Mouse (Mus musculus) embryonic fibroblast, embryonic 13.5 days (primary cell): Measurements from ENCODE around the gene Podxl2. TPM values are rescaled to one million over a fixed set of nuclear protein-coding genes. Genes with fewer than 3 reads are reported as not detected.
A peak's percentile ranks its signal among the peaks of the same experiment; 100 is the strongest.

ENCODE experiments used
- H3K27ac ChIP-seq: 2 replicates; pipeline ENCODE4 v1.5.1; 2012; ENCODE audit warnings: low read length, control low read depth, inconsistent platforms; ENCODE audit not compliant: insufficient read depth
- H3K4me1 ChIP-seq: 2 replicates; pipeline ENCODE4 v1.6.1; 2011; ENCODE audit warnings: low read length; ENCODE audit not compliant: control insufficient read depth, insufficient read depth
- H3K4me3 ChIP-seq: 2 replicates; pipeline ENCODE4 v1.5.1; 2011; ENCODE audit warnings: mild to moderate bottlenecking, control low read depth, low read length; ENCODE audit not compliant: insufficient read depth
- CTCF ChIP-seq: IDR thresholded peaks from 2 replicates; pipeline ENCODE4 v1.5.1; 2011; ENCODE audit warnings: mild to moderate bottlenecking, control low read depth, low read length, moderate library complexity, borderline replicate concordance; ENCODE audit not compliant: insufficient read depth
- POLR2A ChIP-seq: IDR thresholded peaks from 2 replicates; pipeline ENCODE4 v1.6.1; 2011; ENCODE audit warnings: low read depth, mild to moderate bottlenecking, control low read depth, low read length, moderate library complexity
- polyA plus RNA-seq: library from polyadenylated mRNA; stranded (reverse); fragments of >200 nt; gene quantifications from 2 replicates; pipeline ENCODE4 v1.2.4, GENCODE M21; 2011; ENCODE audit warnings: low read depth; ENCODE audit not compliant: missing spikeins, insufficient read length

Podxl2 gene
- polyA plus RNA-seq, 1 experiment = 13.9 TPM

- no peaks in the 10 kb centered on the region for H3K4me1 ChIP-seq
- TF ChIP-seq POLR2A (no peak), CTCF (peak; percentile 83)
- no peak overlapping the region for H3K27ac ChIP-seq
- no peak overlapping the region for H3K4me3 ChIP-seq
These were observed 43.4 kb downstream of the Podxl2 start for GRCm38 (mm10) chr6:88831456-88831855.

GRCm38 (mm10) chr6:88830112-88830702, 44.6 kb downstream of the Podxl2 start:
- H3K4me1 ChIP-seq = no peaks in the 10 kb centered on the region
- H3K27ac ChIP-seq = no peak overlapping the region
- TF ChIP-seq POLR2A = no peak
- TF ChIP-seq CTCF = no peak
- H3K4me3 ChIP-seq = no peak overlapping the region

GRCm38 (mm10) chr6:88829579-88829978, 45.3 kb downstream of the Podxl2 start:
- no peak overlapping the region for H3K4me3 ChIP-seq
- H3K27ac ChIP-seq = no peak overlapping the region
- TF ChIP-seq CTCF (no peak), POLR2A (no peak)
- no peaks in the 10 kb centered on the region for H3K4me1 ChIP-seq

- H3K4me1 ChIP-seq = no peaks in the 10 kb centered on the region
These were observed 46.4 kb downstream of the Podxl2 start for GRCm38 (mm10) chr6:88828206-88829009.

GRCm38 (mm10) chr6:88827395-88828205, 47.2 kb downstream of the Podxl2 start:
- no peak overlapping the region for H3K27ac ChIP-seq
- no peak overlapping the region for H3K4me3 ChIP-seq
- no peaks in the 10 kb centered on the region for H3K4me1 ChIP-seq
- no peak for TF ChIP-seq CTCF
- no peak for TF ChIP-seq POLR2A

More at GRCm38 (mm10) chr6:88828206-88829009, 46.4 kb downstream of the Podxl2 start:
- no peak overlapping the region for H3K27ac ChIP-seq
- no peak for TF ChIP-seq CTCF
- TF ChIP-seq POLR2A = no peak
- no peak overlapping the region for H3K4me3 ChIP-seq

GRCm38 (mm10) chr6:88826965-88827364, 47.9 kb downstream of the Podxl2 start:
- TF ChIP-seq CTCF (no peak), POLR2A (no peak)
- H3K4me3 ChIP-seq = no peak overlapping the region
- no peak overlapping the region for H3K27ac ChIP-seq
- no peaks in the 10 kb centered on the region for H3K4me1 ChIP-seq

- H3K27ac ChIP-seq = no peak overlapping the region
- H3K4me1 ChIP-seq = no peaks in the 10 kb centered on the region
- no peak for TF ChIP-seq CTCF
- TF ChIP-seq POLR2A = no peak
- H3K4me3 ChIP-seq = no peak overlapping the region
These were observed 48.3 kb downstream of the Podxl2 start for GRCm38 (mm10) chr6:88826545-88826944.

- no peak overlapping the region for H3K4me3 ChIP-seq
- no peaks in the 10 kb centered on the region for H3K4me1 ChIP-seq
- TF ChIP-seq CTCF (no peak), POLR2A (no peak)
- H3K27ac ChIP-seq = no peak overlapping the region
These were observed 48.8 kb downstream of the Podxl2 start for GRCm38 (mm10) chr6:88826088-88826487.

- Histone ChIP-seq H3K4me3 (no peak overlapping the region), H3K4me1 (no peaks in the 10 kb centered on the region), H3K27ac (no peak overlapping the region)
- no peak for TF ChIP-seq POLR2A
- TF ChIP-seq CTCF = no peak
These were observed 50.7 kb downstream of the Podxl2 start for GRCm38 (mm10) chr6:88824183-88824582.

- no peak overlapping the region for H3K4me3 ChIP-seq
- no peak for TF ChIP-seq POLR2A
- TF ChIP-seq CTCF = no peak
- no peaks in the 10 kb centered on the region for H3K4me1 ChIP-seq
- H3K27ac ChIP-seq = no peak overlapping the region
These were observed 52.9 kb downstream of the Podxl2 start for GRCm38 (mm10) chr6:88821901-88822300.
